21 mouse cellular contexts compared by ENCODE assay signal in the genomic region with DNA sequence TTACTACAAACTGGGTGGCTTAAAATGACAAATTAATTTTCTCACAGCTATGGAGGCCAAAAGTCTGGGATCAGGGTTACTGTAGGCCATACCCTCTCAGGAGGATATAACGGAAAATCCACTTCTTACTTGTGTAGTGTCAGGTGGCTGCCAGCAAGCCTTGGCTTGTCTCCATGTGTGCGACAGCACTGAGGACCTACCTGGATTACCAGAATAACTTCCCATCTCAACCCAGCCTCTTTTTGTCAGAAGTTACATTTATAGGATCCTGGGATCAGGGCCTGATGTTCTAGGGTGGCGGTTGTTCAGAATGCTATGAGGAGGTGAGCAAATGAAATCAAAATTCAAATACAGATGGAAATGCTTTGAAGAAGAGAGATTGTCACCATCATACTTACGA.
DNase-seq lines count a peak whose midpoint lies in the region; ATAC-seq lines count a peak whose summit lies in the region.
"Had no signal": no experiment of that assay in that cellular context is flagged by ENCODE, and none has a peak within 500 bp of the region (broad histone marks: within the 10 kb centered on the region; RNA-seq: fewer than 3 reads in every experiment).

No protein-coding gene starts in this region.

- no peak for ATAC-seq in midbrain, embryonic 11.5 days (ENCODE audit: low FRiP score)
- ATAC-seq in midbrain, embryonic 14.5 days (ENCODE audit: low FRiP score, low TSS enrichment): no peak
- ATAC-seq: activated CD4-positive, CD25-positive, alpha-beta regulatory T cell, adult 4 months; CD4-positive, CD25-positive, alpha-beta regulatory T cell, adult 4 months; Patski had no signal

- no peaks in the 10 kb centered on the region for H3K9me3 ChIP-seq in midbrain, embryonic 11.5 days (ENCODE audit: control insufficient read depth, low read length)
- no peaks in the 10 kb centered on the region for H3K9me3 ChIP-seq in midbrain, embryonic 14.5 days (ENCODE audit: control insufficient read depth, low read length)
- H3K9me3 ChIP-seq: G1E had no signal

- H3K27ac ChIP-seq in midbrain, embryonic 11.5 days (ENCODE audit: low read depth, low read length): no peak overlapping the region
- no peak overlapping the region for H3K27ac ChIP-seq in midbrain, embryonic 14.5 days (replicated peaks; ENCODE audit: low read depth, low read length)

- no peak overlapping the region for H3K9ac ChIP-seq in midbrain, embryonic 11.5 days (ENCODE audit: low read length)
- no peak overlapping the region for H3K9ac ChIP-seq in midbrain, embryonic 14.5 days (replicated peaks; ENCODE audit: low read length)

- H3K4me2 ChIP-seq in midbrain, embryonic 11.5 days: no peak overlapping the region
- H3K4me2 ChIP-seq in midbrain, embryonic 14.5 days (ENCODE audit: low read length): no peak overlapping the region

- peak; percentile 39 to 54 for DNase-seq in cerebellum, postnatal 10 days
- DNase-seq in cerebellum, adult 9-11 months: no peak
- DNase-seq in cerebellum, postnatal 14 days: peak; percentile 15 to 41
- DNase-seq in cerebellum, adult 11 months: no peak
- peak; percentile 78 for DNase-seq in midbrain, embryonic 11.5 days (ENCODE audit: low spot score, missing footprints)
- no peak for DNase-seq in midbrain, embryonic 14.5 days
- DNase-seq: adrenal gland, adult 2 months; adrenal gland, adult 8-10 months; adrenal gland, postnatal 10 days; adrenal gland, postnatal 14 days; adrenal gland, postnatal 25 days; adrenal gland, postnatal 36 days; B cell, adult 2 months; cerebellum, adult 11-12 months; cerebellum, adult 18-20 months; cerebellum, adult 2 months had no signal

- no peak overlapping the region for H3K4me3 ChIP-seq in midbrain, embryonic 11.5 days (ENCODE audit: low read depth, low read length)
- no peak overlapping the region for H3K4me3 ChIP-seq in midbrain, embryonic 14.5 days (replicated peaks; ENCODE audit: low read depth, low read length)

- no peaks in the 10 kb centered on the region for H3K27me3 ChIP-seq in midbrain, embryonic 11.5 days (ENCODE audit: control insufficient read depth, insufficient read depth, low read length)
- H3K27me3 ChIP-seq in midbrain, embryonic 14.5 days (ENCODE audit: control insufficient read depth, insufficient read depth, low read length): no peaks in the 10 kb centered on the region
- H3K27me3 ChIP-seq: CH12.LX had no signal

- WGBS in midbrain, embryonic 11.5 days: 93% methylated on average over 4 of the region's 4 CpGs
- WGBS in midbrain, embryonic 14.5 days: 93% methylated on average over 4 of the region's 4 CpGs

- 0 out of 2 replicates have a peak, but pooled peaks cover 3% of the 10 kb centered on the region for H3K4me1 ChIP-seq in midbrain, embryonic 11.5 days (ENCODE audit: control insufficient read depth, insufficient read depth, low read length)
- no peaks in the 10 kb centered on the region for H3K4me1 ChIP-seq in midbrain, embryonic 14.5 days (ENCODE audit: control insufficient read depth, insufficient read depth, low read length)

- no peaks in the 10 kb centered on the region for H3K36me3 ChIP-seq in midbrain, embryonic 11.5 days (ENCODE audit: control insufficient read depth, insufficient read depth, low read length)
- H3K36me3 ChIP-seq in midbrain, embryonic 14.5 days (ENCODE audit: control insufficient read depth, insufficient read depth, low read length): no peaks in the 10 kb centered on the region
- H3K36me3 ChIP-seq: G1E had no signal

Comparison
In these comparisons a context has a peak if more than half of its experiments do, and no peak if none do; other contexts are left out.
1. DNase-seq: peak in cerebellum, postnatal 10 days (2 of 2), cerebellum, postnatal 14 days (2 of 2) and midbrain, embryonic 11.5 days (single experiment); none in cerebellum, adult 9-11 months (single experiment), cerebellum, adult 11 months (single experiment) and midbrain, embryonic 14.5 days (single experiment).